Mouse (Mus musculus) kidney, postnatal 0 days (tissue): Measurements from ENCODE around the gene Plekhm3. TPM values are rescaled to one million over a fixed set of nuclear protein-coding genes. Genes with fewer than 3 reads are reported as not detected.
A peak's percentile ranks its signal among the peaks of the same experiment; 100 is the strongest.

Experiments used
- ATAC-seq: fragments of 200-750 bp; cut with Nextera tagmentation; replicated peaks from 2 replicates; pipeline ENCODE4 v1.8.0; 2017; ENCODE audit warnings: low read depth, moderate number of reproducible peaks, moderate TSS enrichment, moderate library complexity; ENCODE audit not compliant: low FRiP score
- DNase-seq: peaks from one replicate; pipeline ENCODE4 v3.0.0-alpha.2; 2016; ENCODE audit warnings: low spot score
- H3K27ac ChIP-seq: fragments of 300-500 bp; sonication (generic); 2 replicates; pipeline ENCODE4 v1.5.1; 2014; ENCODE audit warnings: mild to moderate bottlenecking
- H3K27me3 ChIP-seq: fragments of 300-500 bp; sonication (generic); 2 replicates; pipeline ENCODE4 v1.6.1; 2014; ENCODE audit warnings: low read length, mixed read lengths; ENCODE audit not compliant: insufficient read depth
- H3K36me3 ChIP-seq: fragments of 300-500 bp; sonication (generic); 2 replicates; pipeline ENCODE4 v1.6.1; 2014; ENCODE audit warnings: low read length, mixed read lengths; ENCODE audit not compliant: insufficient read depth
- H3K4me1 ChIP-seq: fragments of 300-500 bp; sonication (generic); replicated peaks from 2 replicates; pipeline ENCODE4 v1.6.1; 2014; ENCODE audit warnings: antibody characterized with exemption, low read length, mixed read lengths; ENCODE audit not compliant: insufficient read depth
- H3K4me2 ChIP-seq: fragments of 300-500 bp; sonication (generic); 2 replicates; pipeline ENCODE4 v1.6.1; 2014; ENCODE audit warnings: mild to moderate bottlenecking, low read length, moderate library complexity, mixed read lengths
- H3K4me3 ChIP-seq: fragments of 300-500 bp; sonication (generic); replicated peaks from 2 replicates; pipeline ENCODE4 v1.5.1; 2014; ENCODE audit warnings: low read depth, low read length
- H3K9ac ChIP-seq: fragments of 300-500 bp; sonication (generic); 2 replicates; pipeline ENCODE4 v1.6.1; 2014; ENCODE audit warnings: low read depth, low read length
- H3K9me3 ChIP-seq: fragments of 300-500 bp; sonication (generic); replicated peaks from 2 replicates; pipeline ENCODE4 v1.6.1; 2016; ENCODE audit warnings: low read length, inconsistent platforms, mixed read lengths
- CTCF ChIP-seq: IDR thresholded peaks from 2 replicates; pipeline ENCODE4 v1.5.1; 2016; ENCODE audit warnings: antibody characterized with exemption, low read depth, mild to moderate bottlenecking, moderate library complexity
- WGBS: fragments of 180-500 bp; shearing (Covaris S2); extraction: QIAGEN DNeasy Blood & Tissue Kit; methylation state at CpG from one replicate; pipeline ENCODE4 v1.1.7; 2014; 5-methylcytosine and 5-hydroxymethylcytosine counted together
- polyA plus RNA-seq: library from polyadenylated mRNA; unstranded; fragments of >200 nt; fragmentation: Nextera tagmentation; extraction: Ambion mirVana; gene quantifications from 2 replicates; pipeline ENCODE4 v1.2.1, GENCODE M21; 2015

The Plekhm3 gene
- polyA plus RNA-seq, 1 experiment from 2014 or later, result 4.0 TPM

DNA sequence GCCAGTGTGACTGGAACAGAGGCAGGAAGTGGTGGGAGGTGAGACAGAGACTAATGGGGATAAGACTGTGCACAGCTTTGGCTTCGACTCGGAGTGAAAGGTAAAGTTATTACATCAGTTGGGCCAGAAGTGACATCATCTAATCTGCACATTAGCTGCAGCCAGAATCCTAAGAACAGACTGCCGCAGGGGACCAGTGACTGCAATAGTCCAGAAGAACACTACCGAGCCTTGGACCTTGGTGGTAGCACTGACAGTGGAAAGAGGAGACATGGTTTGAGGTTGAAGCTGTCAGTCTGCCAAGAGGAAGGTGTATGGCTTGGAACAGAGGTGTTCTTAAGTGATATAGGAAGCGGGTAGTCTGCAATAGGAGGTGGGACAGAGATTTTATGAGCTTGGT lies 80.9 kb downstream of the Plekhm3 start:
- Histone ChIP-seq H3K4me1 (no peaks in the 10 kb centered on the region), H3K36me3 (no peaks in the 10 kb centered on the region), H3K9me3 (no peaks in the 10 kb centered on the region), H3K9ac (no peak overlapping the region), H3K4me2 (no peak overlapping the region), H3K27me3 (no peaks in the 10 kb centered on the region), H3K27ac (no peak overlapping the region), H3K4me3 (no peak overlapping the region)
- WGBS, result 54% methylated on average over 5 of the region's 5 CpGs
- no peak for DNase-seq
- no peak for ATAC-seq
- no peak for TF ChIP-seq CTCF

DNA sequence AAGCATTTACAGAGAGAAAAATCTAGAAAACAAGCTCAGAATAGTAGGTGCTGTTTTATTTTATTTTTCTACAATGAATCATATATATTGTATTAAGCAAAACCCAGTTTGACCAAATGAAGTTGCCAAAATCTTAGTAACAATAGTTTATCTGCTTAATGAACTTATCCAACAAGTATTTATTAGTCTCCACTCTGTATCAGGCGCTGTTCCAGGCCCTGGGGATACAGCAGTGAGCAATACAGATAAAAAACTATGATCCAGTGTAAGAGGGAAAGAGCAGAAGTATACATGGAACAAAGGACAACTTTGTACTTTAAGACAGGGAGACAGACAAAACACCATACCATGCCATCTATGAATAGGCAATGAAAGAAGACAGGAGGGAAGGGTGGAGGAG lies 81.5 kb downstream of the Plekhm3 start:
- 89% methylated on average over 1 of the region's 1 CpGs for WGBS
- Histone ChIP-seq H3K27me3 (no peaks in the 10 kb centered on the region), H3K4me1 (no peaks in the 10 kb centered on the region), H3K9ac (no peak overlapping the region), H3K27ac (no peak overlapping the region), H3K4me2 (no peak overlapping the region), H3K4me3 (no peak overlapping the region), H3K9me3 (no peaks in the 10 kb centered on the region), H3K36me3 (no peaks in the 10 kb centered on the region)
- no peak for TF ChIP-seq CTCF
- ATAC-seq (no peak), DNase-seq (no peak)

DNA sequence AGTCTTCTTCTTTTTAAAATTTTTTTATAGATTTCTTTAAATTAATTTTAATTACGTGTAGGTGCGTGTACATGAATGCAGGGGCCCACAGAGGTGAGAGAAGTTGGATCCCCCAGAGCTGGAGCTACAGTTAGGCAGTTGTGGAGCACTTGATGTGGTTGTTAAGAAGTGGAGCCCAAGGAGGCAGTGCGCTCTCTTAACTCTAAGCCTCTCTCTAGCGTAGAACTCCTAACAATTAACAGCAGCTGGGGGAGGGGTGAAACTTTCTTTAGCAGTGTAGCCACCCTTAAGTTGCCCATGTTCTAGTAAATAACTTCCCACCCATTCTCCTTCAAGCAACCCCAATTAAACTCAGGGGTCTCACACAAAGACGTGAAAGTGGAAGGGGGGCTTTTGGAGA lies 84.7 kb downstream of the Plekhm3 start:
- Histone ChIP-seq H3K4me3 (no peak overlapping the region), H3K4me1 (no peaks in the 10 kb centered on the region), H3K4me2 (no peak overlapping the region), H3K27ac (no peak overlapping the region), H3K36me3 (no peaks in the 10 kb centered on the region), H3K27me3 (no peaks in the 10 kb centered on the region), H3K9me3 (no peaks in the 10 kb centered on the region), H3K9ac (no peak overlapping the region)
- 85% methylated on average over 5 of the region's 5 CpGs for WGBS
- ATAC-seq (no peak), DNase-seq (no peak)
- no peak for TF ChIP-seq CTCF

DNA sequence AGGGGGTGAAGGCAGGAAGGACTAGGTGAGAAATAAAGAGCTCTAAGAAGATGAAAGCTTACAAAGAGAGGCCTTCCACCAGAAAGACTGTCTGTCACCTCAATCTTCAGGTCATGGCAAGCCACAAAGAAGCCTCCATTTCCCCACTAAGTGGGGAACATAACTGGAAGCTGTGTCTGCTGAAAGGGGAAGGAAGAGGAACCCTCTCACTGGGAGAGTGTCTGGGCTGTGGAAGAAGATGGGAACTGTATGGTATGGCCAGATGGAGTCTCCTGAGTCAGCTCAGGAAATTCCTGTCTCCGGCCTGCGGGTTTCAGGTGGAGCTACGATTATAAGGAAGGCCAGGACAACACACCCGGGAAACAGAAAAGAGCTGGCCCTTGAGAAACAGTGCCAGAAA lies 88.9 kb downstream of the Plekhm3 start:
- no peaks in the 10 kb centered on the region for H3K9me3 ChIP-seq
- H3K36me3 ChIP-seq, result no peaks in the 10 kb centered on the region
- no peak for ATAC-seq
- H3K4me3 ChIP-seq, result no peak overlapping the region
- WGBS, result 55% methylated on average over 4 of the region's 4 CpGs
- H3K27ac ChIP-seq, result no peak overlapping the region
- no peak for TF ChIP-seq CTCF
- no peak overlapping the region for H3K9ac ChIP-seq
- no peak for DNase-seq
- no peak overlapping the region for H3K4me2 ChIP-seq
- H3K4me1 ChIP-seq, result no peaks in the 10 kb centered on the region
- no peaks in the 10 kb centered on the region for H3K27me3 ChIP-seq

DNA sequence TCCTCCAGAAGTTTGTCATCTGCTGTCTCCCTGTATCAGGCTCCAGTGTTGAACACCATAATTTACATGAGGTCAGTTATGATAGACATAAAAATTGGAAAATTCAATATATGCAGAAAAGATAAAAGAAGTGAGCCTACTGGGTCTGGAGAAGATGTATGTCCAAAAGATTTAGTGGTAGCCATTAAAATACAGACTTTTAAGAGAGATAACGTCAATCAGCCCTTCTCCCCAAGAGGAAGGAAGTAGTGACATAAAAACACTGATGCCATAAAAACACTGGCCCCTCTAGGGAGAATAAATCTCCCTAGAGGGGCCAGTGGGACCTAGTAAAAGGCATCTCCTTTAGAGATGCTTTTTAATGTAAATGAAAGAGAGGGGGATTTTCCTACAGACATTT lies 90.5 kb downstream of the Plekhm3 start:
- 28% methylated on average over 1 of the region's 1 CpGs for WGBS
- no peak overlapping the region for H3K27ac ChIP-seq
- H3K4me3 ChIP-seq, result no peak overlapping the region
- ATAC-seq, result no peak
- H3K36me3 ChIP-seq, result no peaks in the 10 kb centered on the region
- TF ChIP-seq CTCF, result no peak
- no peaks in the 10 kb centered on the region for H3K27me3 ChIP-seq
- no peaks in the 10 kb centered on the region for H3K4me1 ChIP-seq
- DNase-seq, result no peak
- no peaks in the 10 kb centered on the region for H3K9me3 ChIP-seq
- no peak overlapping the region for H3K9ac ChIP-seq
- no peak overlapping the region for H3K4me2 ChIP-seq

DNA sequence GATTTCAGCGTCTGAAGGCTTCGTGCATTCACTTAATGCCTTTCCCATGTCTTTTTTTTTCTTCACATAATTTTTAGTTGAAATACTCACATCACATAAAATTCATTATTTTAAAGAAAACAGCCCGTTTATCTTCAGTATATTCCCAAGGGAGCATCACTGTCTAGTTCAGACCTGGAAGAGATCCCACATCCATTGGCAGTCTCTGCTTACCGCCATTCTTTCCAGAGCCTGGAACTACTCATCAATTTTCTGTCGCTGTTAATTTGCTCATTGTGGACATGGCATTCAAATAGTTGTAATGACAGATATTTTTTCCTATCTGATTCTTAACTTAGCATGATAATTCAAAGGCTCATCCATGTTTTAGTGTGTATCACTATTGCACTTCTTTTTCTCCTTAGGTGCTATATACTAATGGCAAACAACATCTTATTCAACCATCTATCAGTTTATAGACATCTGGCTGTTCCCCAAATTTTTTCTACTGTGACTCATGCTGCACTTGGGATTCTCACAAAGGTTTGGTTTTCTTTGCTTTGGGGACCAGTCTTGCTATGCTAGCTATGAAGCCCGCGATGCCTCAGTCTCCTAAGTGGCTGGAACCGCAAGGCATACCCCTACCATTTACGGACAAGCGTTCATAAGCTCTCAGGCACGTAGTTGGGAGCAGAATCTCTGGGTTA lies 96.2 kb downstream of the Plekhm3 start:
- ATAC-seq (no peak), DNase-seq (no peak)
- Histone ChIP-seq H3K9ac (no peak overlapping the region), H3K27ac (no peak overlapping the region), H3K9me3 (no peaks in the 10 kb centered on the region), H3K4me2 (no peak overlapping the region), H3K4me3 (no peak overlapping the region), H3K4me1 (no peaks in the 10 kb centered on the region), H3K36me3 (no peaks in the 10 kb centered on the region), H3K27me3 (no peaks in the 10 kb centered on the region)
- 78% methylated on average over 11 of the region's 11 CpGs for WGBS
- no peak for TF ChIP-seq CTCF

DNA sequence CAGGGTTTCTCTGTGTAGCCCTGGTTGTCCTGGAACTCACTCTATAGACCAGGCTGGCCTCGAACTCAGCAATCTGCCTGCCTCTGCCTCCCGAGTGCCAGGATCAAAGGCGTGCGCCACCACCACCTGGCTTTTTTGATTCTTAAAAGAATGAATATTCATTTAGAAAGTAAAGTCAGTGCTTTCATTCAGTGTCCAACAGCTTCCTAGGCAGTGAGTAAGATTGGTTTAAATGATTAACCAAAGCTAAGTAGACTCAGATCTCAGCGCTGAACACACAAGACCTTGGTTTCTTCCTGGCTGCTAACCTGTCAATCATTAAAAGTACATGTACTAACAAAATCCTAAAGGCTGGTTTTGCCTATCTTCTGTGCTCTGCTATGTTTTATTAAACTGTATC lies 96.8 kb downstream of the Plekhm3 start:
- no peak overlapping the region for H3K4me2 ChIP-seq
- H3K4me3 ChIP-seq, result no peak overlapping the region
- peak; percentile 61; the same call in 1 of the 2 replicates for ATAC-seq
- no peaks in the 10 kb centered on the region for H3K4me1 ChIP-seq
- 70% methylated on average over 5 of the region's 5 CpGs for WGBS
- no peak overlapping the region for H3K9ac ChIP-seq
- no peaks in the 10 kb centered on the region for H3K27me3 ChIP-seq
- H3K9me3 ChIP-seq, result no peaks in the 10 kb centered on the region
- H3K36me3 ChIP-seq, result no peaks in the 10 kb centered on the region
- TF ChIP-seq CTCF, result no peak
- no peak overlapping the region for H3K27ac ChIP-seq
- DNase-seq, result peak; percentile 68
